14 mouse cellular contexts compared by ENCODE assay signal in genomic region chr9:47280598-47280997, GRCm38 (mm10).
DNase-seq lines count a peak whose midpoint lies in the region; ATAC-seq lines count a peak whose summit lies in the region.
"Had no signal": no experiment of that assay in that cellular context is flagged by ENCODE, and none has a peak within 500 bp of the region (broad histone marks: within the 10 kb centered on the region; RNA-seq: fewer than 3 reads in every experiment).

No protein-coding gene starts in this region.

- DNase-seq in midbrain, embryonic 11.5 days (ENCODE audit: low spot score, missing footprints): no peak
- DNase-seq in natural killer cell, adult 2 months (ENCODE audit: low spot score in 2 of 2): no peak
- DNase-seq in heart, embryonic 10.5 days (ENCODE audit: low spot score): no peak
- no peak for DNase-seq in adrenal gland, postnatal 14 days
- DNase-seq: adrenal gland, postnatal 36 days; cerebellum, adult 9-10 months; kidney, adult 18-20 months; thymus, postnatal 14 days had no signal

- H3K9ac ChIP-seq in midbrain, embryonic 11.5 days (ENCODE audit: low read length): no peak overlapping the region
- H3K9ac ChIP-seq in midbrain, embryonic 16.5 days (ENCODE audit: low read depth, low read length): no peak overlapping the region
- H3K9ac ChIP-seq in embryonic facial prominence, embryonic 13.5 days: no peak overlapping the region
- no peak overlapping the region for H3K9ac ChIP-seq in hindbrain, embryonic 13.5 days
- H3K9ac ChIP-seq: neural tube, embryonic 12.5 days had no signal

- H3K27me3 ChIP-seq in midbrain, embryonic 11.5 days (ENCODE audit: control insufficient read depth, insufficient read depth, low read length): no peaks in the 10 kb centered on the region
- H3K27me3 ChIP-seq in midbrain, embryonic 16.5 days (ENCODE audit: control insufficient read depth, insufficient read depth, low read depth, low read length): no peaks in the 10 kb centered on the region
- H3K27me3 ChIP-seq in embryonic facial prominence, embryonic 13.5 days: peaks cover 4% of the 10 kb centered on the region; the same call in 1 of the 2 replicates
- H3K27me3 ChIP-seq in hindbrain, embryonic 13.5 days: no peaks in the 10 kb centered on the region
- H3K27me3 ChIP-seq in heart, embryonic 10.5 days (ENCODE audit: insufficient read depth, poor library complexity, severe bottlenecking): peaks cover 4% of the 10 kb centered on the region; the same call in 1 of the 2 replicates
- H3K27me3 ChIP-seq: neural tube, embryonic 12.5 days had no signal

- no peak overlapping the region for H3K4me2 ChIP-seq in midbrain, embryonic 11.5 days
- no peak overlapping the region for H3K4me2 ChIP-seq in midbrain, embryonic 16.5 days (ENCODE audit: low read length)
- H3K4me2 ChIP-seq in embryonic facial prominence, embryonic 13.5 days: no peak overlapping the region
- H3K4me2 ChIP-seq in hindbrain, embryonic 13.5 days: no peak overlapping the region
- H3K4me2 ChIP-seq: heart, embryonic 11.5 days; neural tube, embryonic 12.5 days had no signal

- H3K36me3 ChIP-seq in midbrain, embryonic 11.5 days (ENCODE audit: control insufficient read depth, insufficient read depth, low read length): no peaks in the 10 kb centered on the region
- H3K36me3 ChIP-seq in midbrain, embryonic 16.5 days (ENCODE audit: control insufficient read depth, insufficient read depth, low read length): no peaks in the 10 kb centered on the region
- H3K36me3 ChIP-seq in embryonic facial prominence, embryonic 13.5 days: no peaks in the 10 kb centered on the region
- H3K36me3 ChIP-seq in hindbrain, embryonic 13.5 days: no peaks in the 10 kb centered on the region
- H3K36me3 ChIP-seq in heart, embryonic 10.5 days: no peaks in the 10 kb centered on the region
- H3K36me3 ChIP-seq: neural tube, embryonic 12.5 days had no signal

- WGBS in midbrain, embryonic 11.5 days: 28% methylated on average over 8 of the region's 8 CpGs
- 23% methylated on average over 8 of the region's 8 CpGs for WGBS in midbrain, embryonic 16.5 days
- 42% methylated on average over 8 of the region's 8 CpGs for WGBS in embryonic facial prominence, embryonic 13.5 days
- WGBS in hindbrain, embryonic 13.5 days: 23% methylated on average over 8 of the region's 8 CpGs
- WGBS in heart, embryonic 10.5 days: 54% methylated on average over 8 of the region's 8 CpGs

- H3K27ac ChIP-seq in midbrain, embryonic 11.5 days (ENCODE audit: low read depth, low read length): peak overlapping the region; percentile 7; the same call in 1 of the 2 replicates
- no peak overlapping the region for H3K27ac ChIP-seq in midbrain, embryonic 16.5 days (ENCODE audit: low read length)
- 0 out of 2 replicates have a peak overlapping the region, but pooled peaks have one; percentile 33 for H3K27ac ChIP-seq in embryonic facial prominence, embryonic 13.5 days
- peak overlapping the region; percentile 62; the same call in 1 of the 2 replicates for H3K27ac ChIP-seq in hindbrain, embryonic 13.5 days
- no peak overlapping the region for H3K27ac ChIP-seq in heart, embryonic 10.5 days
- H3K27ac ChIP-seq: left cerebral cortex, adult 2 months; neural tube, embryonic 12.5 days had no signal

- peaks cover 9% of the 10 kb centered on the region for H3K4me1 ChIP-seq in midbrain, embryonic 11.5 days (ENCODE audit: control insufficient read depth, insufficient read depth, low read length)
- H3K4me1 ChIP-seq in midbrain, embryonic 16.5 days (ENCODE audit: control insufficient read depth, insufficient read depth, low read length): peaks cover 10% of the 10 kb centered on the region
- H3K4me1 ChIP-seq in embryonic facial prominence, embryonic 13.5 days: peaks cover 27% of the 10 kb centered on the region
- peaks cover 33% of the 10 kb centered on the region for H3K4me1 ChIP-seq in hindbrain, embryonic 13.5 days (replicated peaks)
- peaks cover 4% of the 10 kb centered on the region; the same call in 1 of the 2 replicates for H3K4me1 ChIP-seq in heart, embryonic 10.5 days

- H3K9me3 ChIP-seq in midbrain, embryonic 11.5 days (ENCODE audit: control insufficient read depth, low read length): no peaks in the 10 kb centered on the region
- H3K9me3 ChIP-seq in midbrain, embryonic 16.5 days (replicated peaks; ENCODE audit: control insufficient read depth, low read length, poor library complexity, severe bottlenecking): no peaks in the 10 kb centered on the region
- H3K9me3 ChIP-seq in embryonic facial prominence, embryonic 13.5 days: no peaks in the 10 kb centered on the region
- no peaks in the 10 kb centered on the region for H3K9me3 ChIP-seq in hindbrain, embryonic 13.5 days
- H3K9me3 ChIP-seq in heart, embryonic 10.5 days: no peaks in the 10 kb centered on the region
- H3K9me3 ChIP-seq: neural tube, embryonic 12.5 days had no signal

- no peak overlapping the region for H3K4me3 ChIP-seq in midbrain, embryonic 11.5 days (ENCODE audit: low read depth, low read length)
- no peak overlapping the region for H3K4me3 ChIP-seq in midbrain, embryonic 16.5 days (ENCODE audit: low read depth, low read length)
- no peak overlapping the region for H3K4me3 ChIP-seq in embryonic facial prominence, embryonic 13.5 days
- no peak overlapping the region for H3K4me3 ChIP-seq in hindbrain, embryonic 13.5 days
- no peak overlapping the region for H3K4me3 ChIP-seq in heart, embryonic 10.5 days
- H3K4me3 ChIP-seq: left cerebral cortex, adult 2 months; neural tube, embryonic 12.5 days had no signal

- ATAC-seq in midbrain, embryonic 11.5 days (ENCODE audit: low FRiP score): peak; percentile 33; the same call in 1 of the 2 replicates
- ATAC-seq in midbrain, embryonic 16.5 days: no peak
- ATAC-seq in embryonic facial prominence, embryonic 13.5 days (ENCODE audit: insufficient number of reproducible peaks, insufficient read depth, low FRiP score, low TSS enrichment, low read depth): no peak
- no peak for ATAC-seq in hindbrain, embryonic 13.5 days (ENCODE audit: low FRiP score)

Comparison
In these comparisons a context has a peak if more than half of its experiments do, and no peak if none do; other contexts are left out.
1. H3K27ac ChIP-seq: peak in midbrain, embryonic 11.5 days (single experiment), embryonic facial prominence, embryonic 13.5 days (single experiment) and hindbrain, embryonic 13.5 days (single experiment); none in midbrain, embryonic 16.5 days (single experiment) and heart, embryonic 10.5 days (single experiment).